Mouse (Mus musculus) neutrophil, adult 83 days (primary cell): Measurements from ENCODE around the gene Zfp937. TPM values are rescaled to one million over a fixed set of nuclear protein-coding genes. Genes with fewer than 3 reads are reported as not detected.

Experiments used
- total RNA-seq, 2 experiments: library from RNA; stranded (reverse); gene quantifications; one replicate each; pipeline ENCODE4 v1.2.4; 2023

Zfp937 gene
- under 1 TPM; 0.49 to 0.68 TPM for total RNA-seq

DNA sequence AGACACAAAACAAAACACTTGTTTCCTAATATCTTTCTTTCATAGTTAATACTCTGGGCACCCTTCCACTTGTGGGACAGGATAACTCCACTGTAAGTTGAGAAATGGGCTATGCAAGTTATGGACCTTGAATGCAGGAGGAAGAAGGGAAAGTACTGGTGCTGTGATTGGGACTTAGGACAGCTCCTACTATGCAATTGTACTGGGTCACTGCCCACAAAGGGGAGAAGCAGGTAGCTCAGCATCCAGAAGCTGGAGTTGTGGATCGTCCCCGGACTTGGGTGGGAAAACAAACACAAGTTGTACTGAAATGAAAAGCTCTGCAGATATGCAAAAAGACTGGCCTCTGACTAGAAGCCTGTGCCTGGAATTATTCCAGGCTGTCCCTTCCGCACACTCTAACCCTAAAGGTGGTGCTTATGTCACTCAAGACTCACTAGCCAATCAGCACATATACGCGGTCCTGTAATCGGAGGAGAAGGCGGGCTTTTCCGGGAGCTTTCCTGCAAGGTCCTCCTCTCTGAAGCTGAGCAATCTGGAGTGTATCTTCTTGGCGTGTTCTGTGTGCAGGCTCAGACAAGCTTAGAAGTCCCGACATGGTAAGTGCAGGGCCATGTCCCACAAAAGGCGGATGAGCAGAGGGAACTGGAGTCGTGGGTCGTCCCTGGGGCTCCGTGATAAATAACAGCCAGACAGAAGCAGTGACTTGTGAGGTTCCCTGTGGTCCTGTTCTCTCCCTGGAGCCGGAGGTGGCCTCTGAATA lies at the start of gene Zfp937:
Gene Zfp937 (plus strand): TSS at position 474 of the 763 bp plus-strand sequence.

DNA sequence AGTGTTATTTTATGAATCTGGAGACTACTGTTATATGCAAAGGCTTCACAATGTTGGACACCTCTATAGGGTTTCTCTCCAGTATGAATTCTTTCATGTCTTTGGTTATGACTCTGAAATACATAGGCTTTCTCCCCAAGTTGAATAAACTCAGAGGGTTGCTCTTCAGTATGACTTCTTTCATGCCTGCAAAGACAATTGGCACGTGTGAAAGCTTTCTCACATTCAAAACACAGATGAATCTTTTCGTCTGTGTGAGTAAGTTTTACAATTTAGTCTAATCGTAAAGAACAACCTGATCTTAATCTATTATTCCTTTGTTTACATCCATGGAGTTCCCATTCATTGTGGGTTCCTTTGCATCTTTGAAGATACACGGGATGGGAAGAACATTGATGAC lies 38.3 kb upstream of the Zfp937 start, which contains the start of gene Gm10770:
Gene Gm10770 (minus strand): TSS at position 101 of the 400 bp plus-strand sequence.

DNA sequence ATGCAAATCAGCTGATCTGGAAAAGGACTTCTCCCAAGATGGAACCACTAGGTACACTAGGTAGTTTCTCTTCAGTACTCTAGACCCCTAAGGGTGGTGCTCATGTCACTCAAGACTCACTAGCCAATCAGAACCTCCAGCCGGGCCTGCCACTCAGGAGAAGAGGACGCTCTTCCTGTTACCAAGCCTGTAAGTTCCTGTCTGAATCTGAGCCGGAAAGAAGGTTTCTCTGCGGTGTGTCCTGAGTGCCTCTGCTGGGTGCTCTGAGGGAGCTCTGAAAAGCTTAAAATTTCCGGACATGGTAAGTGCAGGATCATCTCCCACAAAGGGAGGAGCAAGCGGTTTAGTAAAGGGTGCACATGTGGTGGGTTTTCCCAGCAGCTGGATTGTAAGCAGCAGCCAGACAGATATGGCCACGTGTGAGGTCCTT lies 36.3 kb upstream of the Zfp937 start, which contains the start of gene Gm14139:
Gene Gm14139 (plus strand): TSS at position 186 of the 430 bp plus-strand sequence.

DNA sequence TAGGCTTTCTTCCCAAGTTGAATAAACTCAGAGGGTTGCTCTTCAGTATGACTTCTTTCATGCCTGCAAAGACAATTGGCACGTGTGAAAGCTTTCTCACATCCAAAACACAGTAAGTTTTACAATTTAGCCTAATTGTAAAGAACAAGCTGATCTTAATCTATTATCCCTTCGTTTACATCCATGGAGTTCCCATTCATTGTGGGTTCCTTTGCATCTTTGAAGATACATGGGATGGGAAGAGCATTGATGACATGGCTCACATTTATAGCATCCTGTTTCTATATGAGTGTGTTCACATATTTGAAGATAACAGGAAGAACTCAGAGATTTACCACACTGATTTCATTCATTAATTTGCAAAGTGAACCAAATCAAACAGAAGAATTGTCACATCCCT lies 37.6 kb downstream of the Zfp937 start, which contains the start of gene Gm21994:
Gene Gm21994 (minus strand): TSS at position 101 of the 400 bp plus-strand sequence.

DNA sequence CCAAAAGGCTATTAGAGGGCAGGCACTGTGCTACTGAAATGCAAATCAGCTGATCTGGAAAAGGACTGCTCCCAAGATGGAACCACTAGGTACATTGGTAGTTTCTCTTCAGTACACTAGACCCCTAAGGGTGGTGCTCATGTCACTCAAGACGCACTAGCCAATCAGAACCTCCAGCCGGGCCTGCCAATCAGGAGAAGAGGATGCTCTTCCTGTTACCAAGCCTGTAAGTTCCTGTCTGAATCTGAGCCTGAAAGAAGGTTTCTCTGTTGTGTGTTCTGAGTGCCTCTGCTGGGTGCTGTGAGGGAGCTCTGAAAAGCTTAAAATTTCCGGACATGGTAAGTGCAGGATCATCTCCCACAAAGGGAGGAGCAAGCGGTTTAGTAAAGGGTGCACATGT lies 39.4 kb downstream of the Zfp937 start, which contains the start of gene Gm14124:
Gene Gm14124 (plus strand): TSS at position 227 of the 400 bp plus-strand sequence.

Other genes starting within 250 kb of the Zfp937 start
- gene Zfp120, start 81.4 kb upstream of the Zfp937 start, total RNA-seq, result 1 to 10 TPM; 8.7 to 9.2 TPM
- gene Gm10770, start 38.4 kb upstream of the Zfp937 start, total RNA-seq, result not detected
- gene Gm14139, start 36.3 kb upstream of the Zfp937 start, total RNA-seq, result not detected
- 1 to 10 TPM; 1.8 to 2.4 TPM for gene Gm21994, start 37.5 kb downstream of the Zfp937 start, total RNA-seq
- under 1 TPM in 1 of 2 experiments, not detected in 1; 0.13 TPM for gene Gm14124, start 39.4 kb downstream of the Zfp937 start, total RNA-seq
- gene Gm10130, start 105.6 kb downstream of the Zfp937 start, total RNA-seq, result 1 to 10 TPM in 1 of 2 experiments, not detected in 1; 2.5 TPM
- gene 3300002I08Rik, start 144.7 kb downstream of the Zfp937 start, total RNA-seq, result under 1 TPM; 0.59 to 0.97 TPM
- under 1 TPM; 0.18 to 0.38 TPM for gene Zfp442, start 233.4 kb downstream of the Zfp937 start, total RNA-seq